Mouse (Mus musculus) cortical plate, adult 2 months (tissue): ENCODE data around the gene Rab17.
A peak's percentile ranks its signal among the peaks of the same experiment; 100 is the strongest.

ENCODE experiments used
- CTCF ChIP-seq: fragments of 200-500 bp; IDR thresholded peaks from 2 replicates; pipeline ENCODE4 v1.5.1; 2011; ENCODE audit warnings: mild to moderate bottlenecking, control low read depth, low read length; ENCODE audit not compliant: insufficient read depth; ENCODE audit errors: extremely low read depth
- POLR2A ChIP-seq: fragments of 200-500 bp; IDR thresholded peaks from 2 replicates; pipeline ENCODE4 v1.6.1; 2011; ENCODE audit warnings: mild to moderate bottlenecking, low read length, control low read depth; ENCODE audit not compliant: insufficient read depth; ENCODE audit errors: extremely low read depth

DNA sequence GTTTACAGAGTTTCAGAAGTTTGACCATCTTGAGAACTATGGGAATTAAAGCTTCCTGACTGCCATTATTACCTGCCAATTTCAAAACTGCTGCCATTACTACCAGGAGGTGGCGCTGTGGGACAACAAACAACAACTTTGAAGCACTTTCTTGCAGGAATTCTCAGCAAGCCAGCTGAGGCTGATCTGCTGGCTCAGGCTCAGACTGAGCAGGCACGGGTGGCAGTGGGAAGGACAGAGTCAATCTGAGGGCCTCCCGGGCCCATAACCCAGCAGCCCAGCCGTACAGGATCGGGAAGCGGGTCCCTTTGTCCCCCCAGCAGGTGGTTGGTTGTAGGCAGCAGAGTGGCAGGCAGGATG lies 40.9 kb downstream of the Rab17 start:
- TF ChIP-seq POLR2A = no peak
- TF ChIP-seq CTCF = peak; percentile 87
